Mouse (Mus musculus): ENCODE data around the gene Epb41l1. TPM values are rescaled to one million over a fixed set of nuclear protein-coding genes. Genes with fewer than 3 reads are reported as not detected.
A peak's percentile ranks its signal among the peaks of the same experiment; 100 is the strongest.

Gene Epb41l1
- total RNA-seq, 2 experiments from 2014 or later = 3.8 to 4.6 TPM

- intact Hi-C loops (cut with DNase I) = no loop called here
- no peak overlapping the region for H3K27ac ChIP-seq
- no peak overlapping the region for H3K4me3 ChIP-seq
- no peak for DNase-seq
- TF ChIP-seq CTCF (IDR thresholded peaks at IDR 0.05) = no peak
These were observed 65.5 kb downstream of the Epb41l1 start for GRCm38 (mm10) chr2:156486086-156486751.

DNA sequence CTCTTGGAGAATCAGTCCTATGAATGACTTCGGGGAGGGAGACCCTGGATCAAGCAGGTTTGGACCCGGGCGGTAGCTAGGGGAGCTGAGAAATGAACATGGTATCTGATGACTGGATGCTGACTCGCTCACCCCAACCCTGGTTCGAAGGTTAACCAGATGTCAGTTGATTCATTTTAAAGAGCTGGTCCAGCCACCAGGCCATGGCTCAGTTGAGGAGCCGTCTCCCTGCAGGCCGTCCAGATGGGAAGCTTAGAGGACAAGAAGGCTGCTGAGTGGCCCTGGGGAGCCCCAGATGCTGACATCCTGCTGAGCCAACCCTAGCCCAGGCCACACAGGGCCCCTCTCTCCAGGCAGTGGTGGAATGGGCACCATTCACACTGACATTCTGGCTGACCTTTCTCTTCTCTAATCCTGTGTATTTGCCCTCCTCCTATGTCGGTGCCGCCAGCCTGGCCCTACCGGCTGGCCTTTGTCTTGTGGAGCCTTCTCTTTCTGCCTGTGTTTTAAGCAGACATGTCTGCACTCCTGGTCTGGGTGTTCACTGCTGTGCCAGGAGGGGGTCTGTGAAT is 67.0 kb downstream of the Epb41l1 start:
- intact Hi-C loops (cut with DNase I) = no loop called here
- TF ChIP-seq CTCF (IDR thresholded peaks at IDR 0.05) = no peak
- H3K27ac ChIP-seq = peak overlapping the region; percentile 56
- H3K4me3 ChIP-seq = no peak overlapping the region
- no peak for DNase-seq

GRCm38 (mm10) chr2:156488166-156488814 is 67.6 kb downstream of the Epb41l1 start:
- intact Hi-C loops (cut with DNase I) = no loop called here
- Histone ChIP-seq H3K4me3 (no peak overlapping the region), H3K27ac (peak overlapping the region; percentile 56)
- TF ChIP-seq CTCF (IDR thresholded peaks at IDR 0.05) = no peak
- peak; percentile 56 for DNase-seq

- TF ChIP-seq CTCF (IDR thresholded peaks at IDR 0.05) = no peak
- Histone ChIP-seq H3K27ac (peak overlapping the region; percentile 31), H3K4me3 (no peak overlapping the region)
- DNase-seq = peak; percentile 56
- intact Hi-C loops (cut with DNase I) = no loop called here
These were observed 69.5 kb downstream of the Epb41l1 start for GRCm38 (mm10) chr2:156490176-156490575.

DNA sequence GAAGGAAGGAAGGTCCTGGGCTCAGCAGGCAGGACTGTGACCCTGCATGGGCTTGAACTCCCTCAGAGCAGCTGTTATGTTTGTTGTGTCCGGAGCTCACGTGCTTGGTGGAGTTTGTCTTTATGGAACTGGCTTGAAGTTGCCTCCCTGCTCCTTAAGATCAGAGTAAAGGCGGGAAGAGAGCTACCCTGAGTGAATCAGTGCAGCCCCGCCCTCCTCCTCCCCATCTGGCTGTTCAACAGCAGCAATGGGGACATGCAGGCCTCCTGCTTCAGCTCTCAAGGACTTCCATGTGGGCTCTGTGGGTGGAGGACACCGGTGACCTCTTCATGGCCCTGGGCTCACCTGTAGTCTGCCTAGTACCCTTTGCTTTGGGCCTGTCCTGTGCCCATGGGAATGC is 71.1 kb downstream of the Epb41l1 start:
- TF ChIP-seq CTCF (IDR thresholded peaks at IDR 0.05) = no peak
- DNase-seq = no peak
- intact Hi-C loops (cut with DNase I) = no loop called here

DNA sequence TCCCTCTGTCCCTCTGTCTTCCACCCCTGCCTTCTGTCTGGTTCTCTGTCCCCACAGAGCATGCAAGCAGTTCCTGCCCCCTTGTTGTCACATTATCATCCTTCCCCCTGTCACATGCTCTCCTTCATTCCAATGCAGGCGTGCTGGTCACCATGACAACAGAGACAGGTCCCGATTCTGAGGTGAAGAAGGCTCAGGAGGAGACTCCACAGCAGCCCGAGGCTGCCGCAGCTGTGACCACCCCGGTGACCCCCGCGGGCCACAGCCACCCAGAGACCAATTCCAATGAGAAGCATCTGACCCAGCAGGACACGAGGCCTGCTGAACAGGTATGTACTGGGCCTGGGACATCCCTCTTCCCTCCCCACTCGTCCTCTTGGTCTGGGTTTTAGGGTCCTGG is 73.1 kb downstream of the Epb41l1 start:
- Histone ChIP-seq H3K4me3 (no peak overlapping the region), H3K27ac (no peak overlapping the region)
- TF ChIP-seq CTCF (IDR thresholded peaks at IDR 0.05) = no peak
- DNase-seq = no peak
- intact Hi-C loops (cut with DNase I) = no loop called here

More for the DNA sequence above, 71.1 kb downstream of the Epb41l1 start:
- no peak overlapping the region for H3K4me3 ChIP-seq
- no peak overlapping the region for H3K27ac ChIP-seq

DNA sequence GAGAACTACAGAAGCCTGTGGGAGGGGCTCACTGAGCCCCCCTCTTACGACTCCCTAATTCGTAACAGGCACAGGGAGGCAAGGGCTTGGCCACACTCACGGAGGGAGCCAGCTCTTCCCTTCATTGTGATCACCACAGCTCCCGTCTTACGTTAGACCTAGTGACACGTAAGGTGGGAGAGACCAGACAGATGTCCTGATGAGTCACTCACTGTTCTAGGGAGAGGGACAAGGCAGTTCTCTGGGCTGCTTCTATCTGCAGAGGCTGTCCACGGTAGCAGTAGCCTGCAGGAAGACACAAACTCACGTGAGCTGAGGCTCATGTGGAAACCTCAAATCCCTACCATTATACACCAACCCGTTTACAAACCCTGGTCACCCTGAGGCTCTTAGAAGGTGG is 73.8 kb downstream of the Epb41l1 start:
- no peak overlapping the region for H3K27ac ChIP-seq
- no peak overlapping the region for H3K4me3 ChIP-seq
- intact Hi-C loops (cut with DNase I) = no loop called here
- TF ChIP-seq CTCF (IDR thresholded peaks at IDR 0.05) = no peak
- DNase-seq = no peak

DNA sequence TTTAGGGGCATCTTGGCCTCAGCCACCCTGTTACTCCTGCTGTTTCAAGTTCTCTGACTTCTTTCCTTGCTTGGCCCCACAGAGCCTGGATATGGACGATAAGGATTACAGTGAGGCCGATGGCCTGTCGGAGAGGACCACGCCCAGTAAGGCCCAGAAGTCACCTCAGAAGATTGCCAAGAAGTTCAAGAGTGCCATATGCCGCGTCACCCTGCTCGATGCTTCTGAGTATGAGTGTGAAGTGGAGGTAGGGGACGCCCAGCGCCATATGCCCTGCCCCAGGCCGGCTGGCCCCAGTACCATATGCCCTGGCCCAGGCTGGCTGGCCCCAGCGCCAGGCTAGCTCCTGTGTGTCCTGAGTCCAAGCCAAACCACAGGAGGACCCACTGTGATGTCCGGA is 74.2 kb downstream of the Epb41l1 start:
- TF ChIP-seq CTCF (IDR thresholded peaks at IDR 0.05) = no peak
- Histone ChIP-seq H3K27ac (no peak overlapping the region), H3K4me3 (no peak overlapping the region)
- no peak for DNase-seq
- intact Hi-C loops (cut with DNase I) = loop anchor here (5.0 kb wide), 1 partner anchor 73 kb away; the partner anchor contains the start of gene Epb41l1

- DNase-seq = no peak
- intact Hi-C loops (cut with DNase I) = loop anchor here (5.0 kb wide), 1 partner anchor 75 kb away; the partner anchor contains the start of gene Epb41l1
- H3K4me3 ChIP-seq = no peak overlapping the region
- no peak overlapping the region for H3K27ac ChIP-seq
- TF ChIP-seq CTCF (IDR thresholded peaks at IDR 0.05) = no peak
These were observed 76.3 kb downstream of the Epb41l1 start for GRCm38 (mm10) chr2:156496816-156497566.

- Histone ChIP-seq H3K4me3 (no peak overlapping the region), H3K27ac (no peak overlapping the region)
- peak; percentile 92 for TF ChIP-seq CTCF (IDR thresholded peaks at IDR 0.05)
- peak; percentile 76 for DNase-seq
- intact Hi-C loops (cut with DNase I) = loop anchor here (5.0 kb wide), 1 partner anchor 76 kb away; the partner anchor contains the start of gene Epb41l1
These were observed 77.2 kb downstream of the Epb41l1 start for GRCm38 (mm10) chr2:156497915-156498314.

DNA sequence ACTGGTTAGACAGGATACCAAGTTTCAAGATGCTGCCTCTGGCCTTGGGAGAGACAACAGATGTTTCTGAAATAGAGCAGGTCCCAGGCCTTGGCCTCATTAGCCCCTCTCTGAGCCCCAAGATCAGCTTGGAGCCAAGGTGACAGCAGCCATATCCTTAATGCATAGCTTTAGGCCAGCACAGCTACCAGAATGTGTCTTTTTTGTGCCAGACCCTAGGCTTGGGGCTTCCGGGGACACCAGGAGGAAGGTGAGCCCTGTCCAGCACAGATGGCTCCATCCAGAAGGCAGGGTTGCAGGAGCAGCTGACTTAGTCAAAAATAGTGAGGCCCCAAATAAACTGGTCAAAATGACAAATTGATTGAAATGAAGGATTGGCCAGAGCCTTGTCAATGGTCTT is 80.3 kb downstream of the Epb41l1 start:
- no peak for DNase-seq
- H3K27ac ChIP-seq = no peak overlapping the region
- intact Hi-C loops (cut with DNase I) = no loop called here
- no peak for TF ChIP-seq CTCF (IDR thresholded peaks at IDR 0.05)
- no peak overlapping the region for H3K4me3 ChIP-seq

DNA sequence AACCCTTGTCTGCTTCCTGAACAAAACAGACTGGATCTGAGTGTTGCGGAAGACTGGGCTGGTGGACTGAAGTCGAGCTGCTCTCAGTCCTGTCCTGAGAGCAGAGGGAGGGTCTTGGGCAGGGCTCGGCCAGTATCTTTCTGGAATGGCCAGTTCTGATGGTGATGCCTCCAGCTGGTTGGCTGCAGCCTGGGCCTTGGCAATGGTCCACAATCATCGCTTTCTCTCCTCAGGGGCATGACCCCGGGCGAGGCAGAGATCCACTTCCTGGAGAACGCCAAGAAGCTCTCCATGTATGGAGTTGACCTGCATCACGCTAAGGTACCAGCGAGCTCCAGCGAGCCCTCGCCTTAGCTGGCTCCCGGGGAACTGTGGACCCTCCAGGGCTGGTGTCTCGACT is 84.8 kb downstream of the Epb41l1 start:
- DNase-seq = no peak
- no peak for TF ChIP-seq CTCF (IDR thresholded peaks at IDR 0.05)

DNA sequence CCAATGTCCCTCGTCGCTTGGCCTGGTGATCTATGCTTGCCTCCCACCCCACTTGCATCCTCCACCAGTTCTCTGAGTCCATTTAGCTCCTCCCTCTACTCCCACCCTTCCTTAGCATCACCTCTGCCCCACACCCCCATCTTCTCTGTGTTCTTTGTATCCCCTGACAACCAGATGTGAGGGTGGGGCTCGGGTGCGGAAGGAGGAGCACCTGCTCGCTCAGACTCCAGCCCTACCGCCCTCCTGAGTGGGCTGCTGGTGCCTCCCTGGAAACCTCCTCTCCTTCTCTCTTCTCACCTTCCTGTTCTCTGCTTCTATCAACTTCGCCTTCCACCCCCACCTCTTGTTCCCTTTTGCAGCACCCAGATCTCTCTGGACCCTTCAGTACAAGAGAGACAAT is 91.3 kb downstream of the Epb41l1 start:
- DNase-seq = no peak
- no peak for TF ChIP-seq CTCF (IDR thresholded peaks at IDR 0.05)
- intact Hi-C loops (cut with DNase I) = no loop called here

More for the DNA sequence above, 84.8 kb downstream of the Epb41l1 start:
- Histone ChIP-seq H3K4me3 (no peak overlapping the region), H3K27ac (no peak overlapping the region)
- intact Hi-C loops (cut with DNase I) = no loop called here

More for the DNA sequence above, 91.3 kb downstream of the Epb41l1 start:
- Histone ChIP-seq H3K4me3 (no peak overlapping the region), H3K27ac (no peak overlapping the region)

Data from gastrocnemius, adult 2 months (tissue).